Mouse (Mus musculus): ENCODE data around the gene Arid3b.

GRCm38 (mm10) chr9:57868767-57869166, 32.2 kb upstream of the Arid3b start:
- TF ChIP-seq ZC3H11A (IDR thresholded peaks at IDR 0.05; ENCODE audit: borderline replicate concordance, low read depth, low read length): no peak
- no peak for TF ChIP-seq HCFC1 (IDR thresholded peaks at IDR 0.05; ENCODE audit: borderline replicate concordance, insufficient read depth, low read length)
- TF ChIP-seq ZNF384 (IDR thresholded peaks at IDR 0.05; ENCODE audit: low read depth, low read length): no peak
